In genomic region chr9:108223633-108224032, GRCm38 (mm10) we compare ENCODE assay signal across 28 mouse cellular contexts. TPM values are rescaled to one million over a fixed set of nuclear protein-coding genes. Genes with fewer than 3 reads are reported as not detected.
DNase-seq lines count a peak whose midpoint lies in the region; ATAC-seq and TF ChIP-seq lines count a peak whose summit lies in the region.
"Had no signal": no experiment of that assay in that cellular context is flagged by ENCODE, and none has a peak within 500 bp of the region (broad histone marks: within the 10 kb centered on the region; RNA-seq: fewer than 3 reads in every experiment).

No protein-coding gene starts in this region.

- no peaks in the 10 kb centered on the region for H3K27me3 ChIP-seq in kidney, adult 2 months (replicated peaks; ENCODE audit: control insufficient read depth, insufficient read depth, low read length)
- H3K27me3 ChIP-seq in forebrain, postnatal 0 days (ENCODE audit: insufficient read depth, low read length): no peaks in the 10 kb centered on the region
- H3K27me3 ChIP-seq: embryonic facial prominence, embryonic 13.5 days; forebrain, embryonic 12.5 days; heart, embryonic 15.5 days; hindbrain, embryonic 12.5 days; limb, embryonic 15.5 days; midbrain, embryonic 13.5 days had no signal

- no peaks in the 10 kb centered on the region for H3K9me3 ChIP-seq in forebrain, postnatal 0 days (ENCODE audit: low read length)
- H3K9me3 ChIP-seq: embryonic facial prominence, embryonic 13.5 days; forebrain, embryonic 12.5 days; heart, embryonic 10.5 days; heart, embryonic 15.5 days; hindbrain, embryonic 12.5 days; limb, embryonic 10.5 days; limb, embryonic 15.5 days; midbrain, embryonic 13.5 days had no signal

- no peak overlapping the region for H3K9ac ChIP-seq in forebrain, postnatal 0 days
- H3K9ac ChIP-seq: embryonic facial prominence, embryonic 13.5 days; forebrain, embryonic 12.5 days; heart, embryonic 15.5 days; hindbrain, embryonic 12.5 days; limb, embryonic 15.5 days; midbrain, embryonic 13.5 days had no signal

- peak; percentile 74 for DNase-seq in kidney, adult 2 months
- no peak for DNase-seq in kidney, adult 18-20 months
- DNase-seq in kidney, adult 9 months: peak; percentile 74
- peak; percentile 45 for DNase-seq in kidney, postnatal 14 days
- no peak for DNase-seq in forebrain, postnatal 0 days
- no peak for DNase-seq in cerebellum, postnatal 14 days
- DNase-seq in cerebellum, postnatal 10 days: no peak
- DNase-seq: adrenal gland, adult 2 months; cerebellum, adult 8-10 months; gastrocnemius, postnatal 25 days; heart, adult 11 months; layer of hippocampus, postnatal 36 days; lung, postnatal 36 days; thymus, postnatal 4 days had no signal

- TF ChIP-seq CTCF in kidney, adult 2 months (conservative IDR thresholded peaks at IDR 0.05; ENCODE audit: insufficient read depth, insufficient read length, low read depth, low read length): no peak
- TF ChIP-seq CTCF in forebrain, postnatal 0 days (IDR thresholded peaks at IDR 0.05; ENCODE audit: low read depth): no peak

- no peak for TF ChIP-seq POLR2A in kidney, adult 2 months (IDR thresholded peaks at IDR 0.05; ENCODE audit: low read depth, low read length)

- H3K4me1 ChIP-seq in kidney, adult 2 months (ENCODE audit: control insufficient read depth, insufficient read depth, low read length): peaks cover 49% of the 10 kb centered on the region
- peaks cover 25% of the 10 kb centered on the region for H3K4me1 ChIP-seq in brown adipose tissue, adult 24 weeks (ENCODE audit: control insufficient read depth, insufficient read depth, insufficient read length, low read length)
- no peaks in the 10 kb centered on the region for H3K4me1 ChIP-seq in forebrain, postnatal 0 days (ENCODE audit: insufficient read depth)
- H3K4me1 ChIP-seq: embryonic facial prominence, embryonic 13.5 days; forebrain, embryonic 12.5 days; limb, embryonic 10.5 days; midbrain, embryonic 13.5 days had no signal

- H3K36me3 ChIP-seq in kidney, adult 2 months (ENCODE audit: control insufficient read depth, insufficient read depth, low read length): no peaks in the 10 kb centered on the region
- H3K36me3 ChIP-seq in forebrain, postnatal 0 days (ENCODE audit: insufficient read depth): no peaks in the 10 kb centered on the region; the same call in 1 of the 2 replicates
- H3K36me3 ChIP-seq: embryonic facial prominence, embryonic 13.5 days; forebrain, embryonic 12.5 days; heart, embryonic 15.5 days; hindbrain, embryonic 12.5 days; limb, embryonic 10.5 days; limb, embryonic 15.5 days had no signal

- peak overlapping the region; percentile 97 for H3K27ac ChIP-seq in kidney, adult 2 months (ENCODE audit: insufficient read depth, low read depth, low read length)
- H3K27ac ChIP-seq in brown adipose tissue, adult 24 weeks (replicated peaks; ENCODE audit: low read depth, low read length): 0 out of 2 replicates have a peak overlapping the region, but pooled peaks have one; percentile 9
- no peak overlapping the region for H3K27ac ChIP-seq in forebrain, postnatal 0 days (ENCODE audit: low read depth, low read length)
- H3K27ac ChIP-seq: embryonic facial prominence, embryonic 13.5 days; forebrain, embryonic 12.5 days; heart, embryonic 10.5 days; heart, embryonic 15.5 days; hindbrain, embryonic 12.5 days; hindbrain, postnatal 0 days; layer of hippocampus, adult 2 months; limb, embryonic 10.5 days; limb, embryonic 15.5 days; midbrain, embryonic 13.5 days had no signal

- 36% methylated on average over 1 of the region's 1 CpGs for WGBS in kidney, adult 2 months
- 100% methylated on average over 1 of the region's 1 CpGs for WGBS in forebrain, postnatal 0 days

- no peak overlapping the region for H3K4me3 ChIP-seq in kidney, adult 2 months (ENCODE audit: insufficient read depth, low read depth, low read length)
- no peak overlapping the region for H3K4me3 ChIP-seq in brown adipose tissue, adult 24 weeks (ENCODE audit: insufficient read depth, low read depth, low read length)
- H3K4me3 ChIP-seq in forebrain, postnatal 0 days (ENCODE audit: low read depth, low read length): no peak overlapping the region
- H3K4me3 ChIP-seq: embryonic facial prominence, embryonic 13.5 days; erythroblast, embryonic 14.5 days; forebrain, embryonic 12.5 days; heart, embryonic 10.5 days; heart, embryonic 15.5 days; hindbrain, embryonic 12.5 days; layer of hippocampus, adult 2 months; limb, embryonic 10.5 days; limb, embryonic 15.5 days; midbrain, embryonic 13.5 days had no signal

- no peak overlapping the region for H3K4me2 ChIP-seq in forebrain, postnatal 0 days (ENCODE audit: low read depth)
- H3K4me2 ChIP-seq: embryonic facial prominence, embryonic 13.5 days; forebrain, embryonic 12.5 days; heart, embryonic 15.5 days; hindbrain, embryonic 12.5 days; limb, embryonic 15.5 days; midbrain, embryonic 13.5 days had no signal

- ATAC-seq in forebrain, postnatal 0 days: no peak
- ATAC-seq: activated CD4-positive, CD25-positive, alpha-beta regulatory T cell, adult 4 months; hindbrain, postnatal 0 days; intestine, postnatal 0 days; midbrain, embryonic 13.5 days had no signal

RNA-seq across cellular contexts. Expression of gene Bsn, which starts 33.4 kb away (rescaled TPM):
- 0.15 and 0.17 TPM in 2 replicates for polyA plus RNA-seq in kidney, adult 2 months (2012; rRNA removed)
- polyA plus RNA-seq in brown adipose tissue, adult 24 weeks (2012; ENCODE audit: insufficient read depth, insufficient read length, missing spikeins): 0.24 and 0.29 TPM in 2 replicates
- 27.4 and 34.1 TPM in 2 replicates for total RNA-seq in forebrain, postnatal 0 days (2014; rRNA removed)
- polyA plus RNA-seq in forebrain, postnatal 0 days (2015; fragmentation: Nextera tagmentation; extraction: Ambion mirVana): 3.0 and 5.5 TPM in 2 replicates

RNA-seq across cellular contexts. Expression of gene Dag1, which starts 40.1 kb away (rescaled TPM):
- polyA plus RNA-seq in kidney, adult 2 months (2012; rRNA removed): 66.8 and 67.2 TPM in 2 replicates
- polyA plus RNA-seq in brown adipose tissue, adult 24 weeks (2012; ENCODE audit: insufficient read depth, insufficient read length, missing spikeins): 116 and 133 TPM in 2 replicates
- total RNA-seq in forebrain, postnatal 0 days (2014; rRNA removed): 86.9 and 114 TPM in 2 replicates
- polyA plus RNA-seq in forebrain, postnatal 0 days (2015; fragmentation: Nextera tagmentation; extraction: Ambion mirVana): 64.3 and 77.4 TPM in 2 replicates

Comparison
In these comparisons a context has a peak if more than half of its experiments do, and no peak if none do; other contexts are left out.
1. DNase-seq: peak in kidney, adult 2 months (single experiment), kidney, adult 9 months (single experiment) and kidney, postnatal 14 days (single experiment); none in kidney, adult 18-20 months (single experiment), forebrain, postnatal 0 days (single experiment), cerebellum, postnatal 14 days (0 of 2) and cerebellum, postnatal 10 days (0 of 2).